8 mouse cellular contexts compared by ENCODE assay signal in genomic region chr16:20677974-20678675, GRCm38 (mm10). TPM values are rescaled to one million over a fixed set of nuclear protein-coding genes. Genes with fewer than 3 reads are reported as not detected.
DNase-seq lines count a peak whose midpoint lies in the region; ATAC-seq lines count a peak whose summit lies in the region.

No protein-coding gene starts in this region.

- WGBS in forebrain, embryonic 11.5 days = 93% methylated on average over 10 of the region's 10 CpGs

- no peak for ATAC-seq in monocyte, adult 5-6 weeks (replicated peaks; ENCODE audit: insufficient number of reproducible peaks, low FRiP score, low TSS enrichment, poor library complexity, severe bottlenecking)
- no peak for ATAC-seq in forebrain, embryonic 11.5 days (replicated peaks; ENCODE audit: low FRiP score)

- DNase-seq in monocyte, adult 2 months (ENCODE audit: low read depth in 1 of 2, low spot score in 2 of 2) = peak; percentile 28 to 33
- peak; percentile 68 to 82 for DNase-seq in cerebellum, postnatal 10 days
- DNase-seq in heart, adult 9 months (ENCODE audit: low spot score in 2 of 2) = peak; percentile 82 to 90
- peak; percentile 72 to 76 for DNase-seq in layer of hippocampus, postnatal 36 days
- DNase-seq in urinary bladder, postnatal 25 days (ENCODE audit: low spot score) = peak; percentile 88
- no peak for DNase-seq in forebrain, embryonic 11.5 days (ENCODE audit: low spot score)

- H3K4me1 ChIP-seq in megakaryocyte, embryonic 14.5 days = peaks cover 85% of the 10 kb centered on the region
- peaks cover 8% of the 10 kb centered on the region for H3K4me1 ChIP-seq in forebrain, embryonic 11.5 days (replicated peaks; ENCODE audit: control insufficient read depth, insufficient read depth, low read length)

- no peak overlapping the region for H3K4me2 ChIP-seq in forebrain, embryonic 11.5 days (ENCODE audit: low read depth, low read length, severe bottlenecking)

- peak overlapping the region; percentile 24 for H3K4me3 ChIP-seq in megakaryocyte, embryonic 14.5 days (replicated peaks)
- no peak overlapping the region for H3K4me3 ChIP-seq in forebrain, embryonic 11.5 days (ENCODE audit: low read depth, low read length)

- no peak overlapping the region for H3K9ac ChIP-seq in forebrain, embryonic 11.5 days (ENCODE audit: low read length)

- no peaks in the 10 kb centered on the region for H3K27me3 ChIP-seq in megakaryocyte, embryonic 14.5 days (replicated peaks)
- no peaks in the 10 kb centered on the region for H3K27me3 ChIP-seq in forebrain, embryonic 11.5 days (ENCODE audit: control insufficient read depth, insufficient read depth, low read length)

- H3K27ac ChIP-seq in forebrain, embryonic 11.5 days (ENCODE audit: low read depth, low read length) = no peak overlapping the region

- H3K36me3 ChIP-seq in megakaryocyte, embryonic 14.5 days (replicated peaks; ENCODE audit: low read length) = peaks cover 91% of the 10 kb centered on the region
- H3K36me3 ChIP-seq in forebrain, embryonic 11.5 days (ENCODE audit: control insufficient read depth, insufficient read depth, low read length) = peaks cover 35% of the 10 kb centered on the region

- no peaks in the 10 kb centered on the region for H3K9me3 ChIP-seq in megakaryocyte, embryonic 14.5 days
- H3K9me3 ChIP-seq in forebrain, embryonic 11.5 days (ENCODE audit: control insufficient read depth, low read length) = no peaks in the 10 kb centered on the region

RNA-seq across cellular contexts. Expression of gene Eif4g1, which starts 10.0 kb away (rescaled TPM):
- 140 to 207 TPM (median 147 TPM) in 3 replicates for total RNA-seq in monocyte, adult 5-6 weeks (2017)
- total RNA-seq in layer of hippocampus, postnatal 36 days (2021) = 100 to 1,000 TPM; 292 to 299 TPM
- polyA plus RNA-seq in megakaryocyte, embryonic 14.5 days (2012; ENCODE audit: insufficient read depth, low replicate concordance) = 247 and 739 TPM in 2 replicates
- 186 and 187 TPM in 2 replicates for polyA plus RNA-seq in forebrain, embryonic 11.5 days (2014; fragmentation: Nextera tagmentation; extraction: Ambion mirVana)

RNA-seq across cellular contexts. Expression of gene Fam131a, which starts 14.9 kb away (rescaled TPM):
- 1.8 to 5.8 TPM (median 3.5 TPM) in 3 replicates for total RNA-seq in monocyte, adult 5-6 weeks (2017)
- 100 to 1,000 TPM; 415 to 465 TPM for total RNA-seq in layer of hippocampus, postnatal 36 days (2021)
- 7.9 and 8.6 TPM in 2 replicates for polyA plus RNA-seq in megakaryocyte, embryonic 14.5 days (2012; ENCODE audit: insufficient read depth, low replicate concordance)
- 15.2 and 16.3 TPM in 2 replicates for polyA plus RNA-seq in forebrain, embryonic 11.5 days (2014; fragmentation: Nextera tagmentation; extraction: Ambion mirVana)

RNA-seq across cellular contexts. Expression of gene Psmd2, which starts 26.7 kb away (rescaled TPM):
- total RNA-seq in monocyte, adult 5-6 weeks (2017) = 155 to 180 TPM (median 178 TPM) in 3 replicates
- total RNA-seq in layer of hippocampus, postnatal 36 days (2021) = 100 to 1,000 TPM; 212 to 232 TPM
- 33.0 and 128 TPM in 2 replicates for polyA plus RNA-seq in megakaryocyte, embryonic 14.5 days (2012; ENCODE audit: insufficient read depth, low replicate concordance)
- polyA plus RNA-seq in forebrain, embryonic 11.5 days (2014; fragmentation: Nextera tagmentation; extraction: Ambion mirVana) = 469 and 503 TPM in 2 replicates

RNA-seq across cellular contexts. Expression of gene Polr2h, which starts 39.3 kb away (rescaled TPM):
- total RNA-seq in monocyte, adult 5-6 weeks (2017) = 20.0 to 31.9 TPM (median 24.4 TPM) in 3 replicates
- 10 to 100 TPM; 24.8 to 24.9 TPM for total RNA-seq in layer of hippocampus, postnatal 36 days (2021)
- polyA plus RNA-seq in megakaryocyte, embryonic 14.5 days (2012; ENCODE audit: insufficient read depth, low replicate concordance) = 2.9 TPM in 1 of 2 replicates, not detected in the other
- 116 and 121 TPM in 2 replicates for polyA plus RNA-seq in forebrain, embryonic 11.5 days (2014; fragmentation: Nextera tagmentation; extraction: Ambion mirVana)

RNA-seq across cellular contexts. Expression of gene Clcn2, which starts 39.4 kb away (rescaled TPM):
- 0.68 TPM in 1 of 3 replicates, not detected in the others for total RNA-seq in monocyte, adult 5-6 weeks (2017)
- 10 to 100 TPM; 66.0 to 71.3 TPM for total RNA-seq in layer of hippocampus, postnatal 36 days (2021)
- polyA plus RNA-seq in megakaryocyte, embryonic 14.5 days (2012; ENCODE audit: insufficient read depth, low replicate concordance) = 2.1 TPM in 1 of 2 replicates, not detected in the other
- polyA plus RNA-seq in forebrain, embryonic 11.5 days (2014; fragmentation: Nextera tagmentation; extraction: Ambion mirVana) = 16.5 and 20.5 TPM in 2 replicates

Comparison
In these comparisons a context has a peak if more than half of its experiments do, and no peak if none do; other contexts are left out.
1. RNA of gene Fam131a, which starts 14.9 kb away (total RNA-seq): 415 to 465 TPM in layer of hippocampus, postnatal 36 days; 1.8 to 5.8 TPM in monocyte, adult 5-6 weeks; every median in the first group is over 10 times any median in the second.